Mouse (Mus musculus) inflammation-experienced regulatory T-cells, adult 16 weeks (primary cell): ENCODE results near the gene Bsph1. TPM values are rescaled to one million over a fixed set of nuclear protein-coding genes. Genes with fewer than 3 reads are reported as not detected.

Experiments used
- polyA plus RNA-seq: library from polyadenylated mRNA; unstranded; fragments of 100-300 nt; shearing (Covaris generic); gene quantifications from one replicate; pipeline ENCODE4 v1.2.1, GENCODE M21; 2017

Gene Bsph1
- not detected for polyA plus RNA-seq

DNA sequence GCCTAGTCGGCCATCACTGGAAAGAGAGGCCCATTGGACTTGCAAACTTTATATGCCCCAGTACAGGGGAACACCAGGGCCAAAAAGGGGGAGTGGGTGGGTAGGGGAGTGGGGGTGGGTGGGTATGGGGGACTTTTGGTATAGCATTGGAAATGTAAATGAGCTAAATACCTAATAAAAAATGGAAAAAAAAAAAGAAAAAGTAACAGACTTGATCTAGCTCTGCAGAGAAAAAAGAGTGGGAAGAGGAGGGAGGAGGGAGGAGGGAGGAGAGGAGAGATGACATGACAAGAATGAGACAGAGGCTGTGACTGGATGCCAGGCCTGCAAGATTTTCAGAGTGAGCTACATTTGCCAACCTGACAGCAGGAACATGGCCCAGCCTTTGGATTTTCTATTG, at the start of gene Bsph1:
Bsph1 (plus strand) TSS at position 301 of the 400 bp plus-strand sequence.

Other genes with a start within 250 kb of the Bsph1 start
- gene Vmn1r89, start 237.8 kb upstream of the Bsph1 start, polyA plus RNA-seq, result not detected
- 27.6 TPM for gene Lig1, start 173.6 kb upstream of the Bsph1 start, polyA plus RNA-seq
- 5.5 TPM for gene Zswim9, start 172.1 kb upstream of the Bsph1 start, polyA plus RNA-seq
- gene Pla2g4c, start 126.2 kb upstream of the Bsph1 start, polyA plus RNA-seq, result 0.15 TPM
- not detected for gene Cabp5, start 52.7 kb upstream of the Bsph1 start, polyA plus RNA-seq
- gene Bsph2, start 120.2 kb downstream of the Bsph1 start, polyA plus RNA-seq, result not detected
- not detected for gene Sult2a5, start 173.1 kb downstream of the Bsph1 start, polyA plus RNA-seq